Mouse (Mus musculus): ENCODE measurements around the gene Slc25a30. TPM values are rescaled to one million over a fixed set of nuclear protein-coding genes. Genes with fewer than 3 reads are reported as not detected.
"Not testable (repeated sequence)": the region's sequence is repeated elsewhere in the genome, so short reads cannot be mapped to it uniquely, and the experiment has no call there.

Gene Slc25a30
- total RNA-seq, 2 experiments from 2014 or later = 13.4 to 14.9 TPM

DNA sequence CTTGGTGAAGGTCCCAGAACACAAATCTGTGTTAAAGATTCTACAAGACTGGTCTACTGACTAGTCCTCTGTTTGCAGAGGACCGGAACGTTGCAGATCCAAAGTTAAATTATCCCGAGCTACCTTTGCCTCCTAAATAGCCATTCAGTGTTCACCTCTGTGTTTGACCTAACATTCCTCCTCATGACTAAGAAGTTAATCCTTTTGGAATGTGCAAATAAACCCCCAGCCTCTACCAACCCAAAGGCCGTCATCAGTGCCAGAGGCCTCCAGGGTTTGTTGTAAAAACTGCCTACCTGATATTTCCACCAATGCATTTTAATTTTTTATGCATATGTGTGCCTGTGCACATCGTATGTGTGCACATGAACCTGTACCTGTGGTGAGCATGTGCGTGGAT is 7.5 kb upstream of the Slc25a30 start:
- DNase-seq (ENCODE audit: low spot score in 2 of 2) = no peak

DNA sequence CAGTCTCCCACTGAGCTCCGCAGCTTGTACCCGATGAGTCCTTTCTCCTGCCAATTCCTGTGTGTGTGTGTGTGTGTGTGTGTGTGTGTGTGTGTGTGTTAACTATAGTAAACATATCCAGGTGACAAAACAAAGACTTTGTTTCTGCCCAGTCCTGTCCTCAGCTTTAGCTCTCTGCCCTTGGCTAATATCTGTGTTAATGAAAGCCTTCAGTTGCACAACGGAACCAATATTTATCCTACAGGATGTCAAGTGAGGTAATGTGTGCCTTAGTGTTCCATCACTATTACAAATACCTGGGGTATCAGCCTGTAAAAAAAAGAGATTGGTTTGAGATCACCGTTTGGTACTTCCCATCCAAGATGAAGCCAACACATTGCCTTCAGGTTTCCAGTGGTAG is 6.3 kb upstream of the Slc25a30 start:
- no peak for DNase-seq (ENCODE audit: low spot score in 2 of 2)

DNA sequence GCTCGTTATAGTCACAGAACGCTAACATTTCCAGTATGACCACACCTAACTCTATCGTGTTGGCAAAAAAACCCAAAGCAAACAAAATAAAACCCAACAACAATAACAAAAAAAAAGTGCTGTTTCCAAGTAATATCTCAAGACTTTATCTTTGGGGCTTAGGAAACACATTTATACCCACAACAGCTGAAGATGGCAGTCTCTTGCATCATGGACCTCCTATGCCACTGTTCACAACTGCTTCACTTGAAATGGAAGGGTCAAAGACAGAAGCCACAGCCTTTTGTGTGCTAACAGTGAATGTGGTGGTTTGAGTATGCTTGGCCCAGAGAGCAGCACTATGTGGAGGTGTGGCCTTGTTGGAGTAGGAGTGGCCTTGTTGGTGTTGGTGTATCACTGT is 4.5 kb upstream of the Slc25a30 start:
- no peak for DNase-seq (ENCODE audit: low spot score in 2 of 2)

DNA sequence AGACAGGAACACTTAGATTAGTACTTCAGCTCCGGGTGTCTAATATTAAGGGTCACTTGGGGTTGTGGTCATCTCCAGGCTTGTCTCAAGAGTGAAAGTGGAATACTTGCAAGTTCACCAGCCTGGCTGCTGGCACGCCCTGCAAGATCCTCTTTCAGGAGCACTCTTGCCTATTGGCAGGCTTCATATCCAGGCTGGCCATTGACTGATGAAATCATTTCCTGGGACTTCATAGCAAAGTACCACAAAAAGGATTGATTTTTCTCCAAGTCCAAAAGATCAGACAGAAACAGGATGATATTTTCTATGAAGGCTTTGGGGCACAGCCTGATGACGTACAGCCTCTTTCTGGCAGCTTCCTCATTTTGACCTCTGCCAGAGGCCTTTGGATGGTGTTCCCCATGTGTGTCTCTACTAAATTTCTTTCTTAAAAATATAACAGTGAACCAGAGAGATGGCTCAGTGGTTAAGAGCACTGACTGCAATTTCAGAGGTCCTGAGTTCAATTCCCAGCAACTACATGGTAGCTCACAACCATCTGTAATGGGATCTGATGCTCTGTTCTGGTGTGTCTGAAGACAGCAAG is 3.7 kb upstream of the Slc25a30 start:
- DNase-seq (ENCODE audit: low spot score in 2 of 2) = no peak

DNA sequence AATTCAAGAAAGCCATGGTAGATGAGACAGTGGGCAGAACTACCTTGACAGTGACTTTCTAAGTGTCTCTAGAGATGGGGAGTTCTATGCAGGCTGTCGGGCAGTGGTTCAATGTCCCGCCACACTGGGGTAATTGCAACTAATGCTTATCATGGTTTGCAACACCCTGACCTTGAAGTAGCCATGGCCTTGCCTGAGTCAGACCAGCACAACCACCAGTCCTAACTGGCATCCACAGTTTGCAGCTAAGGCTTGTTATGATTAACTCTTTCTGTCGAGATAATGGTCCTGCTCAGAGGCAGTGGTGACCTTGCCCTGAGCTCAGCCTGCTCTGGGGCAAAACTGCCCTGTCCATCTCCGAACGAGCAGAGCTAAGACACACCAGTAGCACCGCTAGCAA is 2.5 kb upstream of the Slc25a30 start:
- no peak for DNase-seq (ENCODE audit: low spot score in 2 of 2)

DNA sequence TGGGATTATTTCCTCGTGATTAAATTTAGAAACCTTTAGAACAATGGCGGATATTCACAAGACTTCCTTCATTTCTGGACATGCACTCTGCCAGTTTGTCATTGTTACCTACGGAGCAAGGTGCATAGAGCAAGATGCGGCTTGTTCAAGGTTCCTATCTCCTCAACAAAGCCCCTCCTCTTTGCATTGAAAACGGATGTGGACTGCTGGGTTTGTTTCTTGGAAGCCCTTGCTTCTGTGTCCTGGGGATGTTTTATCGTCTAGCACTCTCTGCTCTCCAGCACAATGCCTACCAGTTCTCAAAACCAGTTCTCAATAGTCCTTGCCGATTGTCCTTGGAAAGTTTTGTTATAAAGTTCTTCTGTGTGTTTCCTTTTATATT is 948 bp upstream of the Slc25a30 start:
- no peak for DNase-seq (ENCODE audit: low spot score in 2 of 2)

DNA sequence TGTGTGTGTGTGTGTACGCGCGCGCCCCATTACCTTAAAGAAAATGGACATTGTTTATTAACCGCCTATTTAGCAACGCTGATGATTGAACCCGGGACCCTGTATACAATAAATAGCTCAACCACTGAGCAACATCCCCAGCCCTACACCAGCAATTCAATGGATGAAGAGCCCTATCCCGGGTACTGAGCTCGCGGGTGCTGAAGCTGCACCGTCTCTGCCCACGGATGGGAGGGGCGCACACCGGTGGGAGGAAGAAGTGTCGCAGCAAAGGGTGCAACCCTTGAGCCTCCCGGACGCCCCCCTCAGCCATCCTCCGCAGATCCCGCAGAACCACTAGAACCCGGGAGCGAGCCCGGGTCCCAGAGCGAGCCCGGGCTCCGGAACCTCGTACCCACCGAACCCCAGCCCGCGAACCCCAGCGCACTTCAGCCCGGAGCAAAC is 391 bp downstream of the Slc25a30 start:
- peak in 1 of 2 experiments; percentile 34 for DNase-seq (ENCODE audit: low spot score in 2 of 2)

DNA sequence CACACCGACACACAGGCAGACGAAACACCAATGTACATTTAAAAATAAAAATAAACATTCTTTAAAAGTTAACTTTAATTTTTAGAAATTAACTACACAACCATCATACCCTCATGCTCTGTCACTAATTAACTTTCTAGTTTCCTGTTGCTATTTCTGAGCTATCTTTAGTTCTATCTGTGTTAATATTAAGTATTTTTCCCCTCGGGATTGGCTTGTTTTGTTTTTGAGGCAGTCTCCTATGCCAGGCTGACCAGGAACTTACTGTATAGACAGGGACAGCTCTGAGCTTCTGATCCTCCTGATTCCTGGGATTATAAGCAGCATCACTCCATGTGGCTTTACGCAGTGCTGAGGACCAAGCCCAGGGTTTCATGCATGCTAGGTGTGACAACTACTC is 6.9 kb downstream of the Slc25a30 start:
- DNase-seq (ENCODE audit: low spot score in 2 of 2) = no peak

DNA sequence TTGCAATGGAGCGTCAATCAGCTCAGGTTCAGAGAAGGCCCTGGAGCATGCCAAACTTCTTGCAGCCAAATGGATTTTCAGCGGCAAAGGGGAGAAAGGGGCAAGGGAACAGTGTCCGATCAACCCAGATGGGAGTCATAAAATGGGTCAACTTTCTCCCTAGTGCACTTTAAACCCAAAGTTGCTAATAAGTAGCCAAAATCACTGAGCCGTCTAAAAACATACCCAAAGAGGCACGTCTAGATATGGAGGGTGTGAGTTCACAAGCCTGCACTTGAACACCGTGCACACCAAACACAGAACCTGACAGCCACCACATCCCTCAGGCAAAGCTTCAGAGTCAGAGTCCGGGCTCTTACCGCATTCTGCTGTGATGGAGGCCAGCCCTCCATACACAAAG is 10.2 kb downstream of the Slc25a30 start:
- DNase-seq (ENCODE audit: low spot score in 2 of 2) = no peak

DNA sequence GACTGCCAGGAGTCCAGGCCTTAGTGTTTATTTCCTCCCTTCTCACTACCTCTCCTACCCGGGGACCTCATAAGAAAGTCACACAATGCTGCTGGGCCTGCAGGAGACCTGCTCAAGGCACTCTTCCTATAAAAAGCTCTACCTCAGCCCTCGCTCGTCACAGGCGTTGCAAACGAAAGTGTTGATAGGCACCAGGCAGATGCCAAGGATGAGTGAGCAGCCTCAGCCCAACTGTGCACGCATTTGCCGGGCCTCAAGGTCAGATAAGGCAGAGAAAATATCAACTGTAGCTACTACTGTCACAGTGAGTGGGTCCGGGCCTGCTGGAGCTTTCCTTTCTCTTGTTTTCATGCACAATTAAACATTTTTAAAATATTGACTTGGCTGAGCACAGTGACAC is 13.4 kb downstream of the Slc25a30 start:
- DNase-seq (ENCODE audit: low spot score in 2 of 2) = no peak

DNA sequence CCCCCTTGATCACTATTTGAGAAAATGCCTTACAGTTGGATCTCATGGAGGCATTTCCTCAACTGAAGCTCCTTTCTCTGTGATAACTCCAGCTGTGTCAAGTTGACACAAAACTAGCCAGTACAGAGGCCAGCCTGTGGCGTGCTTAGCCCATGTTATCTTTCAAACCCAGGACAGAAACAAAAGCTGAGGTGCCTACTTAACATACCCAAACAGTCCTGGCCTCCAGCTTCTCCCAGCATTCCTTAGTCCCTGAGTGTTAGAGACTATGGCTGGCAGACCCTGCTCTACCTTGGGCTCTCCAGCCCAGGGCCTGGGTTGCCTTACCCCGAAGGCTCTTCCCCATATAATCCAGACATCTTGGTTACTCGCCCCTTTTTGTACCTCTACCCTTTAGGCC is 14.4 kb downstream of the Slc25a30 start:
- DNase-seq (ENCODE audit: low spot score in 2 of 2) = not testable (repeated sequence)

DNA sequence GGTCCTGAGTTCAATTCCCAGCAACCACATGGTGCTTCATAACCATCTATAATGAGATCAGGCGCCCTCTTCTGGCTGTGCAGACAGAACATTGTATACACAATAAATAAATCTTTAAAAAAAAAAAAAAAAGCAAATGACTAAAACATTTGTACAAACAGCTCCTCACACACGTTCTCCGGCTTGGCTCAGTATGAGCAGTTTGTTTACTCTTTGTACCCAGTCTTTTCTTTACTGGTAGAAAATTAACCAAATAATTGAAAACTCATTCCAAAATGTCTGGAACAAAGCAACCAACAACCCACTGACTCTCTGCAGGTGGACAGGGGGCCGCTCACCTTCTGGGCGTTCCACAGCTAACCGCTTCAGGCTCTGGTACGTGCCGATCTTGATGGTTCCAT is 15.7 kb downstream of the Slc25a30 start:
- no peak for DNase-seq (ENCODE audit: low spot score in 2 of 2)

DNA sequence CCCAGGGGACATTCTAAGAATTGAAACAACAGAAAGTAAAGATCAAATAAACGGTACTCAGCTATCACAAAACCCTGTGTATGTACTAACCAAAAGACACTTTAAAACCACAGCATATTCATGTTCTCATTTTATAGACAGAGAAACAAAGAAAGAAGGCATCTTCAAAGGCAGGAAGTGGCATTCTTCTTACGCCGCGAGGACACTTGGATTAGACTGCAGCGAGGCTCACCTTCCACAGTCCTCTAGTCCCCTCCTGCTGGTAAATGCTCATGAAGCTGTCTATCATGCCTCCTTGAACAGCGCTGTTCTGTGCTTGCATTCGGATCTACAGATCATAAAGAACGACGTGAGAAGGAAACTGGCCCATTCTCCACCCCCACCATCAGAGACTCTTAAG is 17.5 kb downstream of the Slc25a30 start:
- no peak for DNase-seq (ENCODE audit: low spot score in 2 of 2)

DNA sequence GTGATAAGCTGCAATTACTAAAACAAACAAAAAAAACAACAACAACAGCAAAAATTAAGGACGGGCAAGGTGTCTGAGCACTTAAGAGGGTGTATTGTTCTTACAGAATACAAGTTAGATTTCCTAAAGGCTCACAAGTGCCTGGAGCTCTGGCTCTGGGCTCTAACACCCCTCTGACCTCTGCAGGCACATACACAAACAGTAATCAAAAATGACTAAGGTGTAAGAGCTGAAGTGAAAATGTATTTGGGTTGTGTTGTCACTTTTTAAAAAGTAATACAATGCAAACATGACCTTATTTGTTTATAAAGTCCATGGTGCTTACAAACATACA is 18.6 kb downstream of the Slc25a30 start:
- no peak for DNase-seq (ENCODE audit: low spot score in 2 of 2)

DNA sequence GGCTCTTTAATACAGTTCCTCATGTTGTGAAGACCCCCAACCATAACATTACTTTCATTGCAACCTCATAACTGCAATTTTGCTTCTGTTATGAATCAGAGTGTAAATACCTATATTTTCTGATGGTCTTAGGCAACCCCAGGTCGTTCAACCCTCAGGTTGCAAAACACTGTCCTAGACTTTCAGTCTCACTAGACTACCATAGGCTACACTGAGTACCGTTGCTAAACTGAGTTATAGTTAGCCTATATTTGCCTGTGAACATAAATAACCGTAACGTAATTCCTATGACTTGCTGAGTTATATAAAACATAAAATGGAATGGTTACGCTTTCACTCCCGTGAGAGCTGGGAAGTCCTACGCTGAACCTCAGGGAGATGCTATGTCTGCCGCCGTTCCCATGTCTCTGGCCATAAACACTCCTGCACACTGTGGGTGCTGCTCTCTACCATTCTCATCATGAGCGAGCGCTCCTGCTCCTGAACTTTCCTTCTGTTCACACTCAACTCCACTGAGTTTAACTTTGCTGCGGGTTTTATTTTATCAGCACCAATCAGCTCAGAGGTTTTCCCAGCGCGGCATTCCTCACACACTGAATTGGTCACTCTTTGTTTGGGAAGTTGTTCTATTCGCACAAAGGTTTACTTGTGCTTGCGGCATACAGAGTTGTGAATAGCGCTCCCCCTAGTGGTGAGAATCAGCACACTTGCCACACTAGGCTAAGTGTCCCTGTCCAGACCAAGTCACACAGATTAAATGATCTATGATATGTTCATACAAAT is 19.2 kb downstream of the Slc25a30 start:
- DNase-seq (ENCODE audit: low spot score in 2 of 2) = peak; percentile 74 to 80

DNA sequence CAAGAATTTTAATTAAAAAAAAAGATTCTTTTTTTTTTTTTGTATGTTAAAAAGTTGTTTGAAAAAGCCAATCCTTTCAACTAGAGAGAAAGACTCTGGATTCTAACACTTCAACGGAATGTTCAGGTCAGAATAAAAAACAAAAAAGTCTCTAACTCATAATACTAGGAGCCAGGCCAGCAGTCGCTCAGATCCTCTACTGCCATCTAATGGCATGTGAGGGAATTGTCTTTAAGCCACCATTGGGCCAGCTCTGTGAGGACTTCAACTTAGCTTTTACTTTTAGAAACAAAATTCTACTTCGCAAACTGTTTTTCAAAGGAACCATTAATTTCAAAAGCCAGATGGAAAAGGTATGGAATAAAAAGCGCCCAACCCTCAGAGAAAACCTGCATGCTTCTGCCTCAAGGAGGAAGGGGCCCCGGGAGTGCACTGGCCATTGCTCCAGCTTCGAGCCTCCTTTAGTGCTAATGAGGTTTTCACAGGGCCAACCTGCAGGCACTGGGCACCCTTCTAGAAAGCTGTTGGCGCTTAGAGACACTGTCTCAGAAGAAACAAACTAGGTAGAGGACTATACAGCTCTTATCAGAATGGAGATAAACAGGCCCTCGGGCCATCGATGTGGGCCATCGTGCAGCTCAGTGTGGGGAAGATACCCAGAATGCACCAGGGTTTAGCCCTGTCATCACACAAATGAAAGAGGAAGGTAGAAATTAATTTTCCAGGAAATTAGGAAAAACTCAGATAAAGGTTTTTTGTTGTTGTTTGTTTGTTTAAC is 25.6 kb downstream of the Slc25a30 start:
- peak; percentile 24 to 36 for DNase-seq (ENCODE audit: low spot score in 2 of 2)

DNA sequence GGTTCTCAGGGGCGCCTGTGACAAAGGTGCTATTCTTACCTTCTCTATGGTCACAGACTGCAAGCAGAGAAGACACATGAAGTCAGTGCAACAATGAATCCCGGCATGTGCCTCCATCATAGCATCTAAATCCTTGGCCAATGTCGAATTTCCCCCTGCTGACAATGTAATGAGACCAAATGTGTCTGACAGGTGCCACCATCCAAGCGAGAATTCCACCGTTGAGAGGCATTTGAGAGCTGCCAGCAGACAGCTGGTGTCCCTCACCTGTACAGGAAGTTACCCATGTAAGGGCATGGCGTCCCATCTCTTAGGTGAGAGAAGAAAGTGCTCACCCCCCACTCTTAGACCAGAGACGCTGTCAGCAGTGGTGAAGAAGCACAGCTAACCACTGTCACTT is 28.4 kb downstream of the Slc25a30 start:
- no peak for DNase-seq (ENCODE audit: low spot score in 2 of 2)

DNA sequence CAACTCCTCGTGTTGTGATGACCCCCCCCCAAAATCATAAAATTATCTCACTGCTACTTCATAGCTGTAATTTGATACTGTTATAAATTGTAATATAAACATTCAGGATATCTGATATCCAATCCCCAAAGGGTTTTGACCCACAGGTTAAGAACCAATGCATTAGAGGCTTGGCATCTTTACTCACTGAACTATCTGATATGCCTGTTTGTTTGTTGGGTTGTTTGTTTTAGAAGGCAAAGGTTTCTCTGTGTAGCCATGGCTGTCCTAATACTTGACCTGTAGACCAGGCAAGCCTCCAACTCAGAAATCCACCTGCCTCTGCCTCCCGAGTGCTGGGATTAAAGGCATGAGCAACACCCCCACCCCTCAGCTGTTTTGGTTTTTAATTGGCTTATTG is 29.0 kb downstream of the Slc25a30 start:
- DNase-seq (ENCODE audit: low spot score in 2 of 2) = no peak

DNA sequence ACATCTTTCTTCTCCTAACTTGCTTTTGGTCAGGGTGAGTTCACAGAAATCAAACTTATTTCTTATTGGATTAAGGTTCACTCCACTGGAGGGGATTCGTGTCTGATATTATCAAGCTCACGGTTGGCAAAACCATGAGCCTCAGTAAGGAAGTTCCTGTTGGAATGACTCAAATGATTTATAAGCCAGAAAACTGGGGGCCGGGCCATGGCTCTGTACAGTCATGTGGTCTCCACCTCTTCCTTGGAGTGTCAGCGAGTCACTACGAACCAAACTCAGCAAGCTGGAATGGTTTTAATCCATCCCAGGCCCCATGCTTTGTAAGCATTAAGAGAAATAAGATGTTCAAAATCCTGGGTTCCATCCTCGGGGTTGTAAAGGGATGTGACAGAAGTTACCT is 29.9 kb downstream of the Slc25a30 start:
- no peak for DNase-seq (ENCODE audit: low spot score in 2 of 2)

DNA sequence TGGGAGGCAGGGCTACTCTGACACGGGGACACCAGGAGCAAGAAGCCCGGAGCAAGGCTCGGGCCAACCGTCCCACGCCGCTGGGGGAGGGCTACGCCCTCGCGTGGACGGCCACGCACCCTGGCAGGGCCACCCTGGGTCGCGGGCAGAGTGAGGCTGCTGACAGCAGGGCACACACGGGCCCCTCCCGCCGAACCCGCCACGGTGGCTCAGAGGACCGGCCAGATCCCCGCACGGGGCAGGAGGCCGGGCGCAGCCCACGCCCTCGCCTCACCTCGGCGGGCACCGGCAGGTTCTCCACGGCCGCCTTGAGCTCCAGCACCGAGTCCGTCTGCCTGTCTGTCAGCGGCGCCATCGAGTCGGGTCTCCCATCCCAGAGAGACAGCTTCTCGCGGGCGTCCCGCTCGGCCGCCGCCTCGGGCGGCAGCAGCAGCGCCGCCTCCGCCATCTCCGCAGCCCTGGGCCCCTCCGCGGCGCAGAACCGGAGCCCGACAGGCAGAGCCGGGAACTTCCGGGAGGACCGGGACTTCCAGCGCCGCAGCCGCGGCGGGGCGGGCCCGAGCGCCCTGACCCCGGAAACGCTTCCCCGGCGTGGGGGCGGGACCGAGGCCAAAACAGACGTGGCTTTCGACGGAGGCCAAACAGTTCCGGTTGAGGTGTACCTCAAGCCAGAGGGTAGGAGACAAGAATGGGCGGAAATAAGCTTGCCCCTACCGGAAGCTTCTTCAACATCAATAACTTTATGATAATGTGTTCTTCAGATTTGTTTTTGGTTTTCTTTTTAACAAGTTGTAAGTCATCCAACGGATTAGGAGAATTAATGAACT is 32.6 kb downstream of the Slc25a30 start, which contains the start of gene Cog3:
TSS of gene Cog3 (minus strand) at position 527 of the 827 bp plus-strand sequence.
- peak; percentile 98 for DNase-seq (ENCODE audit: low spot score in 2 of 2)

DNA sequence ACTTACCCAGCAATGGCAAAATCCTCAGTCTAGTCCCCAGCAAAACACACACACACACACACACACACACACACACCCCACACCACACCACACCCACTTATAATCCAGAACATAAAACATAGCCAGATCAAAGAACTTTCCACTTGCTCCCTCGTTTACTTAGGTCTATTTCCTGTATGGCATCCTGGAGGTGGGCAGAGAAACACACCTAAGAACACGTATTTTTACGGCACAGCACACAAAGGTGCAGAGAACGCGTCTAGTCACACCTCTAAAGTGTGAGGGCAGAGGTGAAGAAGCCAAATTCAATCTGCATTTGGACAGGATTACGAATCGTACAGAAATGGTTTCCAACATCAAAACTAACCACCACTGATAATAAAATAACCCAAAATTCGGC is 33.6 kb downstream of the Slc25a30 start:
- DNase-seq (ENCODE audit: low spot score in 2 of 2) = no peak

Data from left cerebral cortex, adult 18-20 months (tissue).